Mouse (Mus musculus): ENCODE measurements around the gene Ccdc120. TPM values are rescaled to one million over a fixed set of nuclear protein-coding genes. Genes with fewer than 3 reads are reported as not detected.
"Not testable (repeated sequence)": the region's sequence is repeated elsewhere in the genome, so short reads cannot be mapped to it uniquely, and the experiment has no call there.

The Ccdc120 gene
- total RNA-seq, 2 experiments from 2014 or later: 2.0 to 2.6 TPM

- DNase-seq (ENCODE audit: low spot score in 2 of 2): peak; percentile 73 to 74
These were observed 11.6 kb upstream of the Ccdc120 start, which contains the start of gene Tfe3 for GRCm38 (mm10) chrX:7762137-7762920. Gene Tfe3, plus strand, starts transcription at chrX:7762560.

DNA sequence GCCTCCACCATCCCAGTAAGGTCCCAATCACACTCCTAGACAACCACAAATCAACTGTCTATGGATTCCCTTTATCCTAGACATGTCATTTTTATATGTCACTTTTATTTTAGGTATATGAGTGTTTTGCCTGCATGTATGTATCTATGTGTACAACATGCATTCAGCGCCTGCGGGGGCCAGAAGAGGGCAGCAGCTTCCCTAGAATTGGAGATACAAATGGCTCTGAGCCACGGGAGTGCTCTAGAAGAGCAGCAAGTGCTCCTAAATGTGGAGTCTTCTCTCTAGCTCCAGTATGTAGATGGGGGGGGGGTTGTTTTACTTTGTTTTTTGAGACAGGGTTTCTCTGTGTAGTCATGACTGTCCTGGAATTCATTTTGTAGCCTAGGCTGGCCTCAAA lies 2.9 kb upstream of the Ccdc120 start:
- not testable (repeated sequence) for DNase-seq (ENCODE audit: low spot score in 2 of 2)

DNA sequence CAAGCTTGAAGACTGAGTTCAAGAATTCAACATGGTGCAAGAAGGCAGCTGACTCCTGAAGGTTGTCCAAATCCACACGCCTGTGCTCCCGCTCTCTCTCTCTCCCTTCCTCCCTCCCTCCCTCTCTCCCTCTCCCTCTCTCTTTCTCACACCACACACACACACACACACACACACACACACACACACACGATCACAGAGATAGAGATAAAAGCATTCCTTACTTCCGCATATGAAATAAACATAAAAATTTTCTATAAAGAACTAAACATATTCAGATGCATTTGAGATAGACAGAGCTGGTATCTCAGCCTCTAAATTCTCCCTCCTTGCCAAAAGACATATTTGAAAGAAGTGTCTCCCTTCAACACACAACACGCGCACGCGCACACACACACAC lies 5.3 kb downstream of the Ccdc120 start:
- no peak for DNase-seq (ENCODE audit: low spot score in 2 of 2)

- no peak for DNase-seq (ENCODE audit: low spot score in 2 of 2)
These were observed 5.8 kb downstream of the Ccdc120 start for GRCm38 (mm10) chrX:7744940-7745339.

DNA sequence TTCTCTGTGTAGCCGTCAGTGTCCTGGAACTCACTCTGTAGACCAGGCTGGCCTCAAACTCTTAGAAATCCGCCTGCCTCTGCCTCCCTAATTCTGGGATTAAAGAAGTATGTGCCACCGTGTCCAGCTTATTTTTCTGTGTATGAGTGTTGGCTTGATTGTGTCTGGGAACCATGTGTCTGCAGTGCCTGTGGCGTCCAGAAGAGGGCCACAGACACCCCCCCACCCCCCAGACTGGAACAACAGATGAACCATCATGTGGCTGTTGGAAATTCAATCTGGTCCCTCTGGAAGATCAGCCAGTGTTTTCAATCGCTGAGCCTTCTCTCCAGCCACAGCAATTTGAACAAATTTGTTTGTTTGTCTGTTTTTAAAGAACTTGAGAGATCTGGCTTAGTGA lies 7.2 kb downstream of the Ccdc120 start:
- DNase-seq (ENCODE audit: low spot score in 2 of 2): no peak

- no peak for DNase-seq (ENCODE audit: low spot score in 2 of 2)
These were observed 9.6 kb downstream of the Ccdc120 start for GRCm38 (mm10) chrX:7741103-7741502.

- no peak for DNase-seq (ENCODE audit: low spot score in 2 of 2)
These were observed 10.5 kb downstream of the Ccdc120 start for GRCm38 (mm10) chrX:7740082-7740819.

- no peak for DNase-seq (ENCODE audit: low spot score in 2 of 2)
These were observed 11.2 kb downstream of the Ccdc120 start for GRCm38 (mm10) chrX:7739336-7740081.

DNA sequence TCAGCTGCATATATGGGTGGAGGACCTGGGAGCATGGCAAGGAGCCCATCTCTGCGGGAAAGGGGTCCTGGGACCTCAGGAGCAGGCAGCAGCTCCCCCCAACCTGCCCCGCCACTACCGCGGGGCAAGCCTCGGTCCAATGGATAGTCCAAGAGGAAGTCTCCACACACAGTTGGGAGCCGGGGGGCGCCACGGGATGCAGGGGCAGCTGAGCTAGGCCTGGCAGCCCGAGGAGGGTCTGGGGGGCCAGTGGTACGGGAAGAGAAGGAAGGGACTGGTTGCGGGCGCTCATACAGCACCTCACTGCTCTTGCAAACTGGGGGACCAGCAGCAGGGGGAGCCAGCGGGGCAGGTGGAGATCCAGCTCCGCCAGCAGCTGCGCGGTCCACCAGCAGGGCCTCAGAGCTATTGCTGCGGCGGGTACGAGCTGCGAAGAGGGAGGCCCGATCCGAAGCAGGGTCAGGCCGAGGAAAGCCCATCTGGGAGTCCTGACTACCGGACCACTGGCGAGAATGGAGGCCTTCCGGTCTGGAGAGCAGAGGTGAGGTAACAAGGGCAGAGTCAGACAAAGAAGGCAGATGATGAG lies 17.0 kb downstream of the Ccdc120 start:
- DNase-seq (ENCODE audit: low spot score in 2 of 2): peak; percentile 46 to 65

GRCm38 (mm10) chrX:7728922-7729265 lies 21.8 kb downstream of the Ccdc120 start:
- DNase-seq (ENCODE audit: low spot score in 2 of 2): no peak

DNA sequence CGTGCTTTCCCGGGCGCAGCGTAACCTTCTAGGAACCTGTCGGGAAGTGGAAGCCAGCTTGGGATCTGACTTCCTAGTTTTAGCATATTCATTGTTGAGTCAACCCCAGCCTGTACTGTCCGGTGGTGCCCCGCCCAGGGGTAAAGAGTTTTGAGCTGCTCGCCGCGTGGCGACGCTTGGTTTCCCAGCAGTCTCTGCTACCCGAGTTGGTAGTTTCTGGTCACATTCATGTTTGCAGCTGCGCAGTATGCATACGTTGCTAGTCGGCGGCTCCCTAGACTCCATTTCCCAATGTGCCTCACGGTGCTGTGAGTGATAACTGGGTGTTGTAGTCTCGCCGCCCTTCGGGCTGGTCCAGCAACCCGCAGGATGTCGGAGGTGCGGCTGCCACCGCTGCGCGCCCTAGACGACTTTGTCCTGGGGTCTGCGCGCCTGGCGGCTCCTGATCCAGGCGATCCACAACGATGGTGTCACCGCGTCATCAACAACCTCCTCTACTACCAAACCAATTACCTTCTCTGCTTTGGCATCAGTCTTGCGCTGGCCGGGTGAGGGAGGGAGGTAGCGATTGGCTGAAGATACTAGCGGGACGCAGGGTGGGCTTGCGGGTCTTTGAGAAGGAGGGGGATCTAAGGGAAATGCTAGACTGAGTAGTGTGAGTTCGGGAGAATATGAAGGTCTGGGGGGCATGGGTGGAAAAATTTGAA lies 22.3 kb downstream of the Ccdc120 start, which contains the start of gene Praf2:
Praf2 (plus strand) TSS at position 225 of the 707 bp plus-strand sequence.
- DNase-seq (ENCODE audit: low spot score in 2 of 2): peak; percentile 51 to 58

DNA sequence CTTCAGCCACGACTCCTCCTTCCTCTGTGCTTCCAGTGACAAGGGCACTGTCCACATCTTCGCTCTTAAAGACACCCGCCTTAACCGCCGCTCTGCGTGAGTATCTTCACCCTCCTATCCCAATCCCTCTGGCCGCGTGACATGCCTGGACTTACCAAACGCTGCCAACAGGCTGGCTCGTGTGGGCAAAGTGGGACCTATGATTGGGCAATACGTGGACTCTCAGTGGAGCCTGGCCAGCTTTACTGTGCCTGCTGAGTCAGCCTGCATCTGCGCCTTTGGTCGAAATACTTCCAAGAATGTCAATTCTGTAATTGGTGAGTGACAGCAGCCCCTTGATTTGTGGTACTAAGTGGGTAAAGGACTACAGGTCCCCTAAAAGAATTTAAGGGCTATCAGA lies 23.5 kb downstream of the Ccdc120 start:
- DNase-seq (ENCODE audit: low spot score in 2 of 2): no peak

- no peak for DNase-seq (ENCODE audit: low spot score in 2 of 2)
These were observed 24.9 kb downstream of the Ccdc120 start for GRCm38 (mm10) chrX:7725841-7726240.

GRCm38 (mm10) chrX:7724135-7724534 lies 26.6 kb downstream of the Ccdc120 start:
- DNase-seq (ENCODE audit: low spot score in 2 of 2): no peak

- DNase-seq (ENCODE audit: low spot score in 2 of 2): no peak
These were observed 28.0 kb downstream of the Ccdc120 start for GRCm38 (mm10) chrX:7722691-7723090.

DNA sequence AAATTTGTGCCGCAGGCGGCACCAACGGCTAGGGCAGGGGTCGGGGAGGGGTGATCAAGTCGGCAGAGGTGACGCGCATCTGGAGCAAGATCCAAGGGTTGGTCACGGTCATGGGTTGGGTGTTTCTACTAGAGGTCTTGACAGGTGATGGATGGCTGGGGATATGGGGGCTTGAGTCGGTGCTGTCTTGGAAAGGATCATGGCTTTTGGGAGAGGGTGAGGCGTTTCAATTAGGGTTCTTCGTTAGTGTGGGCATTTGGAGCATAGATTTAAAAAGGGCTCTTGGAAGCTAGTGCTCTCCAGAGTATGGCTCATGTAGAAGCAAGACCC lies 28.5 kb downstream of the Ccdc120 start:
- peak in 1 of 2 experiments; percentile 40 for DNase-seq (ENCODE audit: low spot score in 2 of 2)

- DNase-seq (ENCODE audit: low spot score in 2 of 2): peak in 1 of 2 experiments; percentile 52
These were observed 29.0 kb downstream of the Ccdc120 start, which contains the start of gene Gm45208 for GRCm38 (mm10) chrX:7721514-7722281. Gene Gm45208, plus strand, starts transcription at chrX:7722245.

GRCm38 (mm10) chrX:7716058-7716457 lies 34.6 kb downstream of the Ccdc120 start:
- not testable (repeated sequence) for DNase-seq (ENCODE audit: low spot score in 2 of 2)

- DNase-seq (ENCODE audit: low spot score in 2 of 2): peak; percentile 63 to 76
These were observed 36.4 kb downstream of the Ccdc120 start, which contains the start of gene Wdr45 for GRCm38 (mm10) chrX:7714135-7714899. Gene Wdr45, plus strand, starts transcription at chrX:7714333.

Measured in adrenal gland, adult 18-20 months (tissue).